Mouse (Mus musculus) right cerebral cortex, postnatal 25 days (tissue): ENCODE measurements at regions not wholly inside any gene's neighbourhood (a gene's known extent, or its start where the extent isn't known, plus 50 kb on each side); places are given as distances from the start of the nearest gene placed in this dataset.
A peak's percentile ranks its signal among the peaks of the same experiment; 100 is the strongest.

Source experiments
- DNase-seq: peaks from one replicate; pipeline ENCODE4 v3.0.0; 2022

- DNase-seq: no peak
Measured at GRCm38 (mm10) chr16:70103791-70104378, 209.9 kb upstream of the Gbe1 start.

GRCm38 (mm10) chr16:70141466-70141865, 172.3 kb upstream of the Gbe1 start:
- DNase-seq: no peak

DNA sequence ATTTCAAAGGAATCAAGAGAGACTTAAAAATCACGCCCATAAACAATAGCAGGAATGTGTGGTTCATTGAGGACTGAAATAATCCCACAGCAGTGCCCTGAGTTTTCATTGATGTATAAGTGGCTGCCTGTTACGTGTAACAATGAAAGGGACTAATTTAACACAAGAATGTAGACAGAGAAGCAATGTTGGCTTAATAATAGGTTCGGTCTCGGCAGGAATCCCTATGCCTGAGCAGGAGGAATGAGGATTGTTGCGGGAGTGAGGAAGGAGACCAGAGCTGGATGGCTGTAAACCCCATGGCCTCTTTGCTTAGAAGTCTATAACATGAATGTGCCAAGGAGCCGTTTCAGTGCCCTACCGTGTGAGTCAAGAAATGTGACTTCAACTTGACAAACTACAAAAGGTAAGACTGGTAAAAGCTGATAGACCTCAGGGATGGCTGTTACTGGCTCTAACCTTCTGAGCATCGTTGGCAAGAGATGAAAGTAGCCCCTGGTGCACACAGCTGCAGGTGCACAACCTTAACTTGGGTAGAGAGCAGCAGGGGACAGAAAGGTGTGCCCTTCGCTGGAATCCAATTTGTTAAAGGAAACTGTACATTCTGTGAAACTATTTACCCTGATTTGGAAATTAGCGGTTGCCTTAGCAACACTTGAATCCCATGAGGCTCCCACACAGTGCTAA, 165.9 kb upstream of the Gbe1 start:
- DNase-seq: no peak

DNA sequence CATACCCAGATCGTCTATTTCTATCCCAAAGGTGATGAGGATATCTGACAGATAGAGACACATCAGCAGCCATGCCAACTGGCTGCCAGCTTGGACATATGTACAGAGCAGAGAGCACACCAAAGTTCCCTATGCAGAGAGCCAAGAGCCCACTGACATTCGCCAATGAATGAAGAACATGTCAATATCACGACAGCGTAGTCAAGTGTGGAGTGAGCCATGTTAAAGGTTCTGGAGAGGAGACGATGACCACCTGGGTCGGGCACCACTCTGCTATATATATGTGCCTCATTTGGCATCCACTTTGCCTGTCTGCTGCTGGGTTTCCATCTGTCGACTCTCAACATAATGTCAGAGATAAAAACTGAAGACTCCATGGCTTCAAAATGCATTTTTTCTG, 159.2 kb upstream of the Gbe1 start:
- no peak for DNase-seq

- DNase-seq: no peak
Measured at GRCm38 (mm10) chr16:70160539-70160938, 153.2 kb upstream of the Gbe1 start.

DNA sequence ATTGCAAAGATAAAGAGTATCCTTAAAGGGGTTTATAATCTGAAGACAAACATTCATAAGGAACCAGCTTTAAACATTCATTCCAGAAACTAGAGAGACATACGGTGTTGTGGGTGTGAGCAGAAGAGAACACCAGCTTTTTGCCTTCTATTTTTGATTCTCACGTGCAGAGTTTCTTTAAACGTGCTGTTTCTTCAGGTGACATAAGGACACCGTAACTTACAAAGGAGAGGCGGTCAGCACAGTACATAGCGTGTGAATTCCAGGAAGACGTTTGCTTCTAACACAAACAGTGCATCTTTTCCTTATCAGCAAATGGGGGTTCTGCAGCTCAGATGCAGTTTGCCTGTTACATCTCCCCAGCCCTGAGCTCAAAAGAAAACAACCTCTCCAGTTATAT, 138.6 kb upstream of the Gbe1 start:
- peak; percentile 17 for DNase-seq

GRCm38 (mm10) chr16:70178975-70179374, 134.8 kb upstream of the Gbe1 start:
- no peak for DNase-seq

GRCm38 (mm10) chr16:70213861-70214597, 99.7 kb upstream of the Gbe1 start:
- no peak for DNase-seq

- no peak for DNase-seq
Measured at GRCm38 (mm10) chr16:70214800-70215199, 98.9 kb upstream of the Gbe1 start.

DNA sequence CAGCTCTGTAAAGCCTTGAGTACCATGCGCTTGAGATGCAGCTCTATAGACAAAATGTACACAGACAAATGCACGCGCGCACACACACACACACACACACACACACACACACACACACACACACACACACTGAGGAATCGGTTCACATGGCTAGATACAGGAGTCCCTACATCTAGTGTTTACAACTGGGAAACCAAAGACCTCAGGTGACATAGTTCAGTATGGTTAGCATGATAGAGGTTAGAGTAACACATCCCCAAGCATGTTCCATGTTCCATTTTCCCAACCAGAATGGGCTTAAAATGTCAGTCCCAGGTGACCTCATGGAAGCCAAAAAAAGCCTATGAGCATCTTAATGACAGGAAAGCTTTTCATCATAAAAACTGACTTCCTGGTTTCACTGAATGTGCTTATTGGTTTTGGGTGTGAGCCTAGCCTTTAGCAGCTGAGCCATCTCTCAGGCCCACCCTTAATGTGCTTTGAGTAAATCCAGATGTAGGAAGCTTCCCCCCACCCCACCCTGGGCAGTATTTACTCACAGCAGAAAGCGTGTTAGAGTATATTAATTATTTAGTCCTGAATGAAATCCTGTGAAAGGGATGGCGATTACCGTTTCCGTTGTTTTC, 86.0 kb upstream of the Gbe1 start:
- no peak for DNase-seq

GRCm38 (mm10) chr16:70232706-70233105, 81.0 kb upstream of the Gbe1 start:
- no peak for DNase-seq

- DNase-seq: no peak
Measured at GRCm38 (mm10) chr16:70235189-70235588, 78.6 kb upstream of the Gbe1 start.

- DNase-seq: no peak
Measured at GRCm38 (mm10) chr16:70239432-70239941, 74.3 kb upstream of the Gbe1 start.

DNA sequence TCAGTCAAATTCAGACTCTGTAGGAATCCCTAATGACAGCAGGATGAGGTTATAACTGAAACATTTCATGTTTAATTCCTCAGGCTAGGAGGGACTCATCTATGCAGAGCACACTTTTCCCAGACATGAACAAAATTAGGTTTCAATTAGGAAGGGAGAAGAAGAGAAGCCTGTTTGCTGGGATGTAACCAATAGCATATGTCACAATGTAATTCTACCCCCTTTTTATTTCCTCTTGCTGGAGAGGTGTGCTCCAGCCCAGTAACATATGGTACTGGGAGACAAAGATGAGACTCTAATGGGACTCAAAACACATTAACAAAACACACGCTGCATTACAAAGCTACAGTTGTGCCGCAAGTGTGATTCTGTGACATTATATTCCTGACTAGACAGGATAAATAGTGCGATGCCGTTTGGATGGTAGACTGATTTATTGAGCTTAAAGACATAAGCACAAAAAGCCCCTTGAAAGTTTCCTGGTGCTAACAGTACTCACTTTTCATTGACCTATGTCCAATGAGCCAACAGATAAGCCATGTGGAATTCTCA, 69.5 kb upstream of the Gbe1 start:
- no peak for DNase-seq

GRCm38 (mm10) chr16:70244963-70245362, 68.8 kb upstream of the Gbe1 start:
- no peak for DNase-seq

GRCm38 (mm10) chr16:70259364-70259763, 54.4 kb upstream of the Gbe1 start:
- DNase-seq: no peak

DNA sequence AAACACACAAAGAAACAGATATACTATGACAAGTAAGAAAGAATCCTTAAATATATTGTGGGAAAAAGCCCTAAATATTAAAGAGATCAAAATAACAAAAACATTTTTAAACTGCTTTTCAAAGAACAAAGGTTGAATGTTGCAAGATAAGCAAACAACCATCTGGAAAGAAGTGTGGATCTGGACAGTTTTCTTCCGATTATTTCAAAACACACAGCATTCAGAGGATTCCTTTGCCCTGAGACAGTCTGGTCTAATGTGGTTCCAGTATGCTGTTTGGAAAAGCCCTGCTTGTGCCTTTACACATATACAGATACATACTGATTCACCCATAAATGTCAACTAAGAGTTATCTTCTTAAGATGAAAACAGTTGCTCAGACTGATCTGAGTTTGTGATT, 53.6 kb upstream of the Gbe1 start:
- no peak for DNase-seq
